Mouse (Mus musculus): ENCODE results near the gene Esp38. TPM values are rescaled to one million over a fixed set of nuclear protein-coding genes. Genes with fewer than 3 reads are reported as not detected.
"Not testable (repeated sequence)": the region's sequence is repeated elsewhere in the genome, so short reads cannot be mapped to it uniquely, and the experiment has no call there.

The Esp38 gene
- not detected for total RNA-seq (2021)
- long read RNA-seq, experiment 1 = 0 reads
- long read RNA-seq, experiment 2 = 0 reads

DNA sequence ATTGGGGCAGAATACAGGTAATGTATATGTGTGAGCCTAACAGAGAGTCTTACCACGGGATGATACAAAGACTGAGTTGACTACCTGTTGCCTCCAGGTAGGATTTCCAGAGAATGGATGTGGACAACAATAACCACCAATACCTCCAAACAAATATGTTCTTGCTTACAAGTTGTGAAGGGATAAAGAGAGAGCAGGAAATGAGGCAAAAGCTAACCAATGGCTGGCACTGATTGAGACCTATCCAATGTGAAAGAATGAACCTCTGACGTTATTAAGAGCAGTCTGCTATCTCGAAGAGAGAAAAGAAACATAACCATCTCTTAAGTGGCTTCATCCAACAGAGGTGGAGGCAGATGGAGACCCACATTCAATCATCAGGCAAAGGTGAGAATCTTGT lies at the start of gene Esp38:
TSS of gene Esp38 (plus strand) at position 301 of the 400 bp plus-strand sequence.
- no peak for DNase-seq
- intact Hi-C loops (cut with DNase I) = no loop called here

DNA sequence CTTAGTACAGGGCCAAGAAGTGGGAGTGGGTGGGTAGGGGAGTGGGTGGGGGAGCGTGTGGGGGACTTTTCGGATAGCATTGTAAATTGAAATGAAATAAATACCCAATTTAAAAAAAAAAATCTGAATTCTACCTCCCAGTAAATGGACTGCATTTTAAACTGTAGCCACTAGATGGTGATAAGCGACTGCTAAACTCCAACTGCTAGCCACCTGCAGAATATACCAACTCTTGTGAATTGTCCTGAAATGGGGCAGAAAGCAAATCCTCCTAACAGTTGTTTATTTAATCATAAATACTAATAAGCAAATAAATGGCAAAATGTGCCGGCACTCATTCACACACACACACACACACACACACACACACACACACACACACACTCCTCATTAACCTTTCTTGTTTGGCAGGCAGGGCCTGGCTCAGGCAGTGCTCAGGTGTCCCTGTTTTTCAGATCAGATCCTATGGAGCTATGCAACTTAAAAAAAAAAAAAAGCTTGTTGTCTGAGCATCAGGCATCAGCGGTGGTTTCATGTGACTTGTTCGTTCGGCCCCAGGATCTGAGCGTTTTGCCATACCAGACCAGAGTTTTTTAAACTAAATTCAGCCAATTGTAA lies 47.3 kb upstream of the Esp38 start:
- intact Hi-C loops (cut with DNase I); DNase-seq: not testable (repeated sequence)

Other genes starting within 250 kb of the Esp38 start
- not detected for gene AC192777.2, start 144.9 kb downstream of the Esp38 start, total RNA-seq (2021)

Measured in heart, postnatal 14 days (tissue).